Mouse (Mus musculus) liver, postnatal 0 days (tissue): Measurements from ENCODE around the gene Susd1.

Experiments used
- CTCF ChIP-seq: sonication (generic); IDR thresholded peaks from 2 replicates; pipeline ENCODE4 v1.5.1; 2016; ENCODE audit warnings: antibody characterized with exemption, low read depth
- EP300 ChIP-seq: IDR thresholded peaks from 2 replicates; pipeline ENCODE4 v1.6.1; 2016; ENCODE audit warnings: antibody characterized with exemption, low read depth, mild to moderate bottlenecking

GRCm38 (mm10) chr4:59329461-59330304, 108.8 kb downstream of the Susd1 start:
- TF ChIP-seq CTCF (no peak), EP300 (no peak)
